Mouse (Mus musculus) skeletal muscle tissue, adult 2 months (tissue): ENCODE data around the gene Eno2.

Experiments used
- DNase-seq: peaks from one replicate; pipeline ENCODE4 v3.0.0-alpha.2; 2012; ENCODE audit warnings: low read depth, low spot score

Eno2 gene

DNA sequence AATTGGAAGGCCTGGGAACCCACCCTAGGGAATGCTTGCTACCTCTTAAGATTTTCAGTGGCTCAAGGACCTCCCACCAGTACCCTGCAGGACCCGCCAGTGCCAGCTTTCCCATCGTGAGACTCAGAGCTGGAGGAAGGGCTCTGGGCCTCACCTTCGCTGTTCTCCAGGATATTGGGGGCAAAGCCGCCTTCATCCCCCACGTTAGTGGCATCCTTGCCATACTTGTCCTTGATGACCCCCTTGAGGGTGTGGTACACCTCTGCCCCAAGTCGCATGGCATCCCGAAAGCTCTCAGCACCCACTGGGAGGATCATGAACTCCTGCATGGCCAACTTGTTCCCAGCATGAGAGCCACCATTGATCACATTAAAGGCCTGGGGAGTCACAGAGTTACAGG, 3.5 kb downstream of the Eno2 start:
- no peak for DNase-seq

DNA sequence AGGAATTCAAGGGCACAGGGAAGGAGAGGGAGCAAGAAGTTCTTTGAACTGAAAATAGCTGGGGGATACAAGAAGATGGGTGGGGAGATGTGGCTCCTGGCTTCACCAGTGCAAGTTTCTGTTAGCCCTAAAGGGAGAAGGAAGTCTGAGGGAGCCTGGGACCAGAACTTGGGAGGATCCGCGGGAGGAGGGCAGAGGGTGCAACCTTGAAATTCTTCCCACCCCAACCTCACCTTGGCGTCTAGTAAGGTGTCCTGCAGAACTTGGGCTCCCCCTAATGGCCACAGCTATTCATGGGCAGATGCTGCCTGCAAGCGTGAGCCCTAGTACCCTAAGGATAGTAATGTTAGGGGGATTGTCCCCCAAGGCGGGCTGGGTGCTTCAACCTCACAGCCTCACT, 10.2 kb downstream of the Eno2 start:
- peak; percentile 78 for DNase-seq

DNA sequence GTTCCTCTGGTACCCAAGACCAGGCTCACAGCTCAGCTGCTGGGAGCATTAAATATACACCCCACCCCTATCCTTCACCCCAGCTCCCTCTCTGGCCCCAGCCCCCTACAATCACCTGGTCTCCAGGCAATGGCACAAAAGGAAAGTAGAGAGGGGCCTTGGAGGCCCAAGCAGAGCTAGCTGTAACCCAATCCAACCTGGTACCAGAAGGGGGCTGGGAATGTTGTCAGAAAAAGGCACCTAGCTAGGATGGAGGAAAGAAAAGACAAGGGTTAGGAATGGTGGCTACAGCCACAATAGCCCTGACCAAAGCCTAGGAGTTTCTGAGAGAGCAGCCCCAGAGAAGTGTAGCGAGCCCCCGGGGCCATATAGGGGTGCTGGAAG, 10.6 kb downstream of the Eno2 start:
- DNase-seq = no peak

DNA sequence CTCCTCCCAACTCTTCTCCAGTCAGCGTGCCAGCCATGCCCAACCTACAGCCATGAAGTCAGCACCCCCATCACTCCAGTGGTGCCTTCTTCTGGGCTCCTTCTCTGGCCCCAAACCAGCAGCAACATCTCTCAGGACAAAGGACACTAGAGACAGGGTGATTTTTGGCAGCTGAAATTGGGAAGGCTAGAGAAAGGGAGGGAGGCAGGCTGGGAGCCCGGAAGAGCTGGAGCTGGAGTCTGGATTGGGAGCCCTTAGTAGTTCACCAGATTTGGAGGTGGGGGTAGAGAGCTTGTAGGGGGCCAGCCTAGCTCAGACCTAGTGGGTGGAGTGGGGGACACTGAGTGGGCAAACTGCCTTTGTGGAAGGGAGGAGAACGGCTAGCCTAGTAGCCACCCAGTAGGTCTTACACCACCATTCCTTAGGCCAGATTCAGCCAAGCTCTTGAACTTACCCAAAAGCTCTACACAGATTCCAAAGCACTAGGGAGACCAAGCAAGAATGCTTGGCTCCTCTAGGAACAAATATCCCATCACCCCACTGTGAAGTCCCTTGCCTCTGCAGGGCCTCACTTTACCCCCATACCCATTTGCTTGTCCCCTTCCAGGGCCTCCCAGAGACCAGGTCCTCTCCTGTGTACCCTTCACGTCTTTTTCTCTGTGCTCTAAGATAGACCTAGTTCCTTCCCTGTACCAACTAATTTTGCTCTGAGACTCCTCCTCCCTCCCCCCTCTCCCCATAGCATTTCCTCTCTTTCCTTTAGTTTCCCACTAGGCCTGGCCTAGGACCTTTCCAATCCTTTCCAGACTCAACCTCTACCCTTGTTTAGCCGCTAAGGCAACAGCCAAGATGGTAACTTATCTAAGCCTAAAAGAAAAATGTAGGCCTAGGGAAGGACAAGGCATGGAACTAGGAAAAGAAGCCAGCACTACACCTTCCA, 11.3 kb downstream of the Eno2 start:
- DNase-seq = no peak

DNA sequence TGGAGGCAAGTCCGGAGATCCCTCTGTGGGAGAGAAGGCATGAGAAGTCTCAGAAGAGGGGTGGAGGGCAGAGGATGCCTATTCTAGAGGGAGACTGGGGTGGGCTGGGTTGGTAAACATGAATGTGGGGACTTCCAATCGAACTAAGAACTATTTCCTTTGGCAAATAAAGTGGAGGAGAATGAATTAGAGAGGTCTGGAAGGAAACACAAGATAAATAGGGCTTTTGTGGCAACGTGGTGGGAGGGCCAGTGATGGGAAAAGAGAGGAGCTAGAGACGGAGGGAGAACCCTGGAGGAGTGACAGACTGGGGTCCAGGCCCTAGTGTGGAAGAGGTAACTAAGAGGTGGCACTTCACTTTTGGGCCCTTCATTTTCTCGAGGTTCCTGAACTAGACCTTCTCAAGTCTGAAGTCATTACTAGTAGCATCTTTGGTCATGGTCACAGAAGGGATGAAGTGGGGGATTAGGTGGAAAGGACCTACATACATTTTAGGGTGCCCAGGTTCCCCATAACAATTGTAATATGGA, 12.1 kb downstream of the Eno2 start:
- DNase-seq = no peak

DNA sequence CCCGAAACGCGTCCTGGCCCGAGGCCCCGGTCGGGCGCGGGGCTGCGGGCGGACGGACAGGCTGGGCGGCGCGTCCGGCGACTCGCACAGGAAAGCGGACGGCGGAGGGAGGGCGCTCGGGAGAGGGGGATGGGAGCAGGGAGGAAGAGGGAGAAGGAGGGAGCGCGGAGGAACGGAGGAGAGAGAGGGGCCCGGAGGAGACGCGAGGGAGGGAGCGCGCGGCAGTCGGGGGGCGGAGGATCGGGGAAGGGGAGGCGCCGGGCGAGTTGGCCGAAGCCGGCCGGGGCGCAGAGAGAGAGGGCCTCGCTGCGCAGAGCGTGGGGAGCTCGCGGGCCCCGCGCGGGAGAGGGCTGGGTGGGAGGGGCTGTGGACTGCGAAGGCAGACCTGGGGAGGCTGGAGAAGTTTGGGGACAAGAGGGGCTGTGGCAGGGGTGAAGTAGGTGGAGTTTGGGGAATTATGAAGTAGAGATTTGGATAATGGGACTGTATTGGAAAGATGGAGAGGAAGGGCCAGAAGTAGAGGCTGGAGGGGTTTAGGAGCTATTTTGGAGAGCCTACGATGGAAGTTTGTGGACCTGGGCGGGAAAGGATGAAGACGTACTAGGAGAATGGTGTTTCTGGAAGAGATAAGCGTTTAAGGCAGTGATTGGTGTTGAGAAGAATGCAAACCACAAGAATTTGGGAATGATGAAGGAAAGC, 12.7 kb downstream of the Eno2 start:
- peak; percentile 67 for DNase-seq

DNA sequence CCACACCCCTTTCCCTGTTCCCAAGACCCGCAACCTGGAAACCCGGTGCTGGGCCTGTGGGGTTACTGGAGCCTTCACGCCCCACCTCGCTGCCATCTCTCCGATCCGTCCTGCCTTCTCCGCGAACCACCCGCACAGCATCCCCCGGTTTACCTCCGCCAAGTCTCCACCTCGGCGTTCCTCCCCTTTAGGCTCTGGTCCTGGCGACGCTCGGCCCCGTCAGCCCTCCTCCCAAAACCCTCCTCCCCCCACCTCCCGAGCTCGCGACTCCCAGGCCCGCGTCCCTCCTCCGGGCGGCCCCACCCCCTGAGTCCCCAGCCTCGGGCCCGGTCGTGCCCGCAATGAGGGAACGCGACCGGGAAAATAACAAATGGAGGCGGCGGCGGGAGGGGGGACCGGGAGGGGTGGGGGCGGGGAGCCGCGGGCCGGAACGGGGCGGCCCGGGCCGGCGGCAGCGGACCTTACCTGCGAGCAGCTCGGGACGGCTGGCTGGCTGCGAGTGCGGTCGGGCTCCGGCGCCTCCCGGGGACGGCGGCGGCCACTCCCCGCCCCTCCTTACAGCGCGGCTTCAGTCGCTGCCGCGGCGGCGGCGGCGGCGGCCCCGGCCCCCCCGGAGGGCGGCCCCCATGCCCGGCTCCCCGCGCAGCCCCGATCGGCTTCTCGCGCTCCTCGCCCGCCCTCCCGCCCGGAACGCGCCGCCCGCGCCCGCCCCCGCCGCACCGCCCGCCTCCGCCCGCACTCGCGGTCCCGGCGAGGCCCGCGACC, 13.5 kb downstream of the Eno2 start, which contains the start of the genes Gm45234 and Atn1:
TSS of gene Gm45234 (minus strand) at position 191 of the 765 bp plus-strand sequence.
TSS of gene Atn1 (minus strand) at position 694 of the 765 bp plus-strand sequence.
- peak; percentile 62 for DNase-seq

DNA sequence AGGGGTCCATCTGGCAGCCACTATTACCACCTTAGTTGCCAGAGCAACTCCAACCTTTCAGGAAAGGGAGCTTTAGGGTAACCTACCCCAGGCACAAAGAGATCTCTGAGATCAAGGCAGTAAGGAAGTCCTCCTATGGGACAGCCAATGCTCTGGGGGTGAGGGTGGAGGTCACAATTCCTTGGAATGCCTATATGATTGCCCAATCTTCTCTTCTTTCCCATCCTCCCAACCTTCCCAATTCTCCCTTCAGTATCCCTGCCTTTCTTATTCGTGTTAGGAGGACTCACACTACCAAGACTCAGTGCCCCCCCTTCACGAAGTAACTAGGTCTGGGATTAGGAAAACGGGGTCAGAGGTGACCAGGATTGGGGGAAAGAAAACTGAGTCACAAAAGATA, 14.2 kb downstream of the Eno2 start:
- DNase-seq = no peak

DNA sequence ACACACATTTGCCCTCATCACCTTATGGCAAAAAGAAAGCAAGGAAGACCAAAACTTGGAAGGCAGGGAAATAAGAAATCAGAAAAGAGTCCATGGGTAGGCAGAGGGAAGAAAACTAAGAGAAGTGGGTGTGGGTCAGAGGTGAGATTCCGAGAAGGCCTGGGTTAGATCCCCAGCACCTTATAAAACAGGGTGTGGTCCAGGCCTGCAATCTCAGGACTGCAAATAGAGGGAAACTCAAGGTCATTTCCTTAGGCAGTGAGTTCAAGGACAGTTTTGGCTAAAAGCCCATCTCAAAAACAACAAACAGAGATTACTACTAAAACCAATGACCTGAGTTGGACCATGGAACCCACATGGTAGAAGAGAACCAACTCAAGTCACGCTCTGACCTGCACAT, 15.6 kb downstream of the Eno2 start:
- DNase-seq = no peak

DNA sequence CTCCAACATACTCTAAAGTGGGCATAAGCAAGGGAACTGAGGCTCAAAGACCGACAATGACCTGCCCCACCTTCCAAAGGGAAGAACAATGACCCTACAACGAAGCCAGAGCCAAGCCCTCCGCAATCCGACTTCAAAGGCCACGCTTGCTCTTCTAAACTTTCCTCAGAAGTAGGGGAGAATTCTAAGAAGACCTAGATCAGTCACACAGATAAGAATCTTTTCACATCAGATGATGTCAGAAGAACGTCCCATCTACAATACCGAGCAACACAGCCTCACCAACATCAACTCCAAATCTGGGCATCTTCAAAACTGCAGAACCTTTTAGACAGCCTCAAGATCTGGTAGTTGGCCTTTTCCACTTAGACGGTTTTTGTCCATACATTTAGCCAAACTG, 19.1 kb downstream of the Eno2 start:
- no peak for DNase-seq

DNA sequence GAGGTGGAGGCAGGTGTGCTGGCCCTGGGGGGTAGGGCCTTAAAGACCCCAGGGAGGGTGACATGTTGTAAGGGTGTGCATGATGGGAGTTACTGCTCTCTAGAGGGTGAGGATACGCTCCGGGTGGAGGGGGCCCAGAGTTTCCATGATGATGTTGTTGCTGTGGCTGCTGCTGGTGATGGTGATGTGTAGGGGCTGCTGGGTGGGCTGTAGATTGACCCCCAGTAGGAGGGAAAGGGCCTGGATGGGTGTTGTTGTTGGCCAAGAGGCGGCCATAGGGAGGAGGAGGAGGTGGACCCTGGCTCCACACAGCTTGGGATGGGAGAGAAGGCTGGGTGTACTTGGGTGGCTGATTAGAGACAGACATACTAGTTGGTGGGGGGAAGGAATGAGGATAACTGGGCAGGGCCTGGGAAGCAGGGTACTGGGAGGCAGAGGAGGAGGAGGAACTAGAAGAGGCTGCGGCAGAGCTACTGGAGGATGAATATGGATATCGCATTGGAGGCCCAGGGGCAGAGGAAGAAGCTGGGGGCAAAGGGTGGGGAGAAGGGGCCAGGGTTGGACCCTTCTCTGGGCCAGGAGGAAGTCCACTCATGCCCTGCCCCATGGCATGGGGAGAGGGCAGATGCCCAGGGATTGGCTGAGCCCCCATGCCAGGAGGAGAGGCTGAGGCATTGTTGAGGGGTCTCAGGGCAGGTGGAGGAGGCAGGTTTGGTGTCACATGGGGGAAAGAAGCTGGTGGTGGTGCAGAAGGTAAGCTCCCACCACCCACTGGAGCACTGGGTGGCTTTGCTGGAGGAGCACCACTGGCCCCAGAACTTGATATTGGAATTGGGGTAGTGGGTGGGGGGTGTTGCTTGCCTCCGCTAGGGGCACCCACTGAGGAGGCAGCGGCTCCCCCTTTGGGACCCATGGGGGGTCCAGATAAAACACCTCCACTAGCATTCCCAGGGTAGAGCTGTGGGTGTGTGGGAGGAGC, 22.5 kb downstream of the Eno2 start:
- no peak for DNase-seq

DNA sequence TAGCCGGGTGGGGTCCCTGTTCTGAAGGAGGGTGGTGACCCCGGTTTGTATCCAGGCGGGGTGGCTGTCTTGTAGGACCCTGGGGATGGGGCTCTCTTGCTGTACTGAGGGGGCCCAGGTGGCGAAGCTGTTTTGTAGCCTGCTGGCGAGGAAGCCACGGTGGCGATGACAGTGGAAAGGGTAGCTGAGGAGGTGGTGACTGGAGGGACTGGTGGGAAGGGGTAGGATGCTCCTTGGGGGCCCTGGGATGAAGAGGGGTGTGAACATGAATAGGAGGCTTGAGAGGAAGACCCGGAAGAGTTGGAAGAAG, 23.2 kb downstream of the Eno2 start:
- DNase-seq = no peak

DNA sequence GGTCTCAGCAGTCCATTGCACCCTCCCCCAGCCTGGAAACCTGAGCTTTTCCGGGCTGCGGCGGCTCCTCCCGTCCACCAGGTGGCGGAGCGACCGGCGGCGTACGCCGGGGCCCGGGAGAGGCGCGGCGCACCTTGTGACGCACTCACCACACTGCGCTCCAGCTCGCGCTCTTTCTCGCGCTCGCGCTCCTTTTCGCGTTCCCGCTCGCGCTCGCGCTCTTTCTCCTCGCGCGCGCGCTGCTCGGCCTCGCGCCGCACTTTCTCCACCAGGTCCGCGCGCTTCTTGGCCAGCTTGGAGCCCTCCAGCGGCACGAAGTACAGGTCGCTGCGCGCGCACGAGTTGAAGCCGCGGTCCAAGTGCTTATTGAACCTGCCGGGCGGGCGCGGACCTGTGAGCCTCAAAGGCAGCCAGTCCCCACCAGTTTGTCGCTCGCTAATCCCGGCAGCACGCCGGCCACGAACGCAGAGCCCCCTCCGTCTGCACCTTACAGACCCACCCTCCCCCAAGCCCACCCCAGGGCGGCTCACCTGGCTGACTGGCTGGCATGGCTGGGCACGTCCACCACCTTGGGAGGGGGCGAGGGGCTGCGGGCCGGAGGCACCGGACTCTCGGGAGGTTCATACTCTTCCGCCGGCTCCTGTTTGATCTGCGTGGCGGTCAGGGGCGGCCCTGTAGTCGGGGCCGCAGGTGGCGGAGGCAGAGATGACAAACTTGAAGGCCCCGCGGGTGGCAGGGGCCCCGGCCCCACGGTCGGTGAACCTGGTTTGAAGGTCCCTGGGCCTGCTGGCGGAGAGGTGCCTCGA, 23.8 kb downstream of the Eno2 start:
- DNase-seq = peak; percentile 95

DNA sequence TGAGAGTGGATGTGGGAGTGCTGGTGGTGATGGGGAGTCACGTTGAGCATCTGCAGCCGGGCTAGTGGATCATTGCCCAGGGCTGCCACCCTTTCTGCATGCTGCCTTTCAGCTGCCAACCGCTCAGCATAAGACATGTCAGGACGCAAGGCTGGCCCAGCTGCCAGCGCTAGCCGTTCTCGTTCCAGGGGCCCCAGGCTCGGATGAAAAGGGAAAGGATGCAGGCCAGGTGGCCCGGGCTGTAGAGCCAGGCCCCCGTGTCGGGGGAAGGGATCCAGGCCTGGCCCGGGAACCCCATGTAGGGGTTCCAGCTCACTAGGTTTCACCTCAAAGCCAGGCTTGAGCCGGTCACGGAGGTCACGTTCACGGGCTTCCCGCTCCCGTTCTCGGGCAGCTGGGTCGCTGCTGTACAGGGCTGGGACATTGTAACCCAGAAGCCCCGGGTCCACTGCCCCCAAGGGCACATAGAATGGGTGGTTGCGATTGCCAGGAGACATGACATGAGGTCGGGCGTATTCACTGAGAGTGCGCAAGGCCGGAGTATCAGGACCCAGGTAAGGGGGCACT, 24.6 kb downstream of the Eno2 start:
- DNase-seq = peak; percentile 44

DNA sequence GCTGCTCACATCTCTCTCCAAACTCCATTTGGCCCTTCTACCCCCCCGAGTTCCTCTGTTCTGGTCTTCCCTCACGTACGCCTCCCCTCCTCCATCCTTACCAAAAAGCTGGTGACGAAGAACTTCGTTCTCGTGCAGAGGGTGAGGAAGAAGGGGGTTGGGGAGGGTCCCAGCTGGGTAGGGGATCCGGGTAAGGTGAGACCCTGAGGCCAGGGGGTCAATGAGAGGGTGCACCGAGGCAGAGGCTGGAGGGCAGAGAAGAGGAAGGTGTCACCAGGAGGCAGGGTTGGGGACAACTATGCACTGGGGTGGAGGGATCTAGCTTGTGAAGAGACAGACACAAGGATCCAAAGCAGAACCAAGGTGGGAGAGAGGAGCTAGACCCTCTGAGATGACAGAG, 25.8 kb downstream of the Eno2 start:
- DNase-seq = no peak

DNA sequence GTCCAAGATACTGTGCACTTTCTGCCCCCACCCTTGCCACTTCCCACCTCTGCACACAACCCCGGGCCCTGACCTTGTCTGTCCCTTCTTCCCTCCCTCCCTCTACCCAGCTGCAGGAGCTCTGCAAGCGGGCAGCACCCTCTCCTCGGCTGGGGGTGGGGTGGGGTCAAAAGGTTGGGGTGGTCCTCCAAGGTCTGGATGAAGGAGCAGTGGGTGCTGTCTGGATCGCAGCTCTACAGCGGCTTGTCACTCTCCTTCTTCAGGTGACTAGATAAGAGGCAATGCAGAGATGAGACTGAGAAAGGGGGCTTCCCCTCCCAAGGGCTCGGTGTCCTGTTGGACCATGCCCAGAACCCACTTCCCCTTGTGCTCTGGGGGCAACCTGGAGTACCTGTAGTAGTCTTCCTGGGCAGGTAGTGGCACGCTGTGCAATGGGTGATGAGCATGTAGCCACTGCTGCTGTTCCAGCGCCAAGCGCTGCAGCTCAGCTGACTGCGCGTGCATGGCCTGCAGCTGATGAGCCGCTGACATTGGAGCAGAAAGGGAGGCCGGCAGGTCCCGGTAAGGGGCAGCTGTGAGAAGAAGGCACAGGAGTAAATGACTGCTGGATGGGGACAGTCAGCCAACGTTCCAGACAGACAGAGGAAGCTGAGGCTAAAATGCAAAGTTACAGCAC, 26.5 kb downstream of the Eno2 start:
- no peak for DNase-seq

DNA sequence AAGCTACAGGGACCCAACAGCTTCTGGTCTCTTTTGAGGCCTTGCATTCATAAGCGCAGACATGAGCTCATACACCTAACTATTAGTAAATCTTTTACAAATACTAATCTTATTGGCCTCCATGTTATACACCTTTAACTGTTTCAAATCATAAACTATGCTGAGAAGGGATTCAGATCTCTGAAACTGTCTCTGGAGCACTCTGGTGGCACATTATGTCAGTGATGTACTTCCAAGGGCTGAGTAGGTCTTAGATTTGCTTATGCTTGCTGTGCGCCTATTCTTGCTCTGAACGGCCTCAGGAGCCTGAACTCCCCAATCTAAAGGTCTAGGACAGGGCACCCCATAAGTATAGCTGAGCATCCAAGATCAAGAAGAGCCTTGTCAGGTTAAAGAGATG, 27.6 kb downstream of the Eno2 start:
- no peak for DNase-seq

DNA sequence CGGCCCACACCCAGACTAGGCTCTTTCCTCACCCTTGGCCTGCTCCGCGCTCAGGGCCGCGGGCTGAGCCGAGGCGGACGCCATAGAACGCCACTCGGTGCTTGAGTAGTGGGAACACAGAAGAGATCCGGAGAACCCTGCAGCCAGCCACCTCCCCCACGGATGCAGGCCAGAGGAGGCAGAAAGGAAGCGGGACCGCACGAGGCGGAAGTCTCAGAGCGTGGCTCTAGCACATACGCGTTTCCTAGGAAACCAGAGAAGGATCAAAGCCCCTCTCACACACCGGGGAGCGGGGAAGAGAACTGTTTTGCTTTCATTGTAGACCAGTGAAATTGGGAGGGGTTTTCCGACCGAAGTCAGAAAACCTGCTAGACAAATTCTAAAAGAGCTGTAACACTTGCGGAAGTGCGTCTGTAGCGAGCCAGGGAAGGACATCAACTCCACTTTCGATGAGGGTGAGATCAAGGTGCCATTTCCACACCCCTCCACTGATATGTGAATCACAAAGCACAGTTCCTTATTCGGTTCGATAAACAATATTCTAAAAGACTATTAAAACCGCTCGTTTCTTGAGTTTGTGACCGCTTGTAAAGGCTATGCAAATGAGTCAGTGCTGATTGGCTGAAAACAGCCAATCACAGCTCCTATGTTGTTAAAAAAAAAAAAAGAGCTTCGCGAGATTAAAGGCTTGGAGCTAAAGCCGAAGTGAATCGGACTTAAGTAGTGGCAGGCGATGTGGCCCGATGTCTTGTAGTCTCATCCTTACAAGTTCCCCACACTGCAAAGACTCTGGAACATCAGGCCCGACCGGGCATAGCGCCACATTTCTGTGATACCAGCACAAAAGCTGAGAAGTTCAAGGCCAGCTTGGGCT, 28.3 kb downstream of the Eno2 start, which contains the start of gene Grcc10:
TSS of gene Grcc10 (minus strand) at position 487 of the 874 bp plus-strand sequence.
- peak; percentile 90 for DNase-seq
